Mouse (Mus musculus) intestine, postnatal 0 days (tissue): ENCODE measurements around the gene Mrps18c. TPM values are rescaled to one million over a fixed set of nuclear protein-coding genes. Genes with fewer than 3 reads are reported as not detected.

Experiments
- ATAC-seq: fragments of 200-750 bp; cut with Nextera tagmentation; 2 replicates; pipeline ENCODE4 v1.8.0; 2017; ENCODE audit warnings: mild to moderate bottlenecking, moderate TSS enrichment, moderate library complexity
- H3K27ac ChIP-seq: fragments of 300-500 bp; sonication (generic); 2 replicates; pipeline ENCODE4 v1.5.1; 2014; ENCODE audit warnings: mild to moderate bottlenecking, low read depth, low read length, moderate library complexity
- H3K27me3 ChIP-seq: fragments of 300-500 bp; sonication (generic); replicated peaks from 2 replicates; pipeline ENCODE4 v1.6.1; 2014; ENCODE audit warnings: low read length, mixed read lengths; ENCODE audit not compliant: control insufficient read depth, insufficient read depth
- H3K36me3 ChIP-seq: fragments of 300-500 bp; sonication (generic); 2 replicates; pipeline ENCODE4 v1.6.1; 2014; ENCODE audit warnings: mild to moderate bottlenecking, moderate library complexity; ENCODE audit not compliant: control insufficient read depth, insufficient read depth
- H3K4me1 ChIP-seq: fragments of 300-500 bp; sonication (generic); replicated peaks from 2 replicates; pipeline ENCODE4 v1.6.1; 2014; ENCODE audit warnings: antibody characterized with exemption, low read length, mixed read lengths; ENCODE audit not compliant: control insufficient read depth, insufficient read depth
- H3K4me2 ChIP-seq: fragments of 300-500 bp; sonication (generic); replicated peaks from 2 replicates; pipeline ENCODE4 v1.6.1; 2014; ENCODE audit warnings: low read depth, mild to moderate bottlenecking, moderate library complexity
- H3K4me3 ChIP-seq: fragments of 300-500 bp; sonication (generic); 2 replicates; pipeline ENCODE4 v1.5.1; 2014; ENCODE audit warnings: low read depth, low read length
- H3K9ac ChIP-seq: fragments of 300-500 bp; sonication (generic); 2 replicates; pipeline ENCODE4 v1.6.1; 2014; ENCODE audit warnings: mild to moderate bottlenecking, low read depth, low read length
- H3K9me3 ChIP-seq: fragments of 300-500 bp; sonication (generic); 2 replicates; pipeline ENCODE4 v1.6.1; 2016; ENCODE audit warnings: mixed run types; ENCODE audit not compliant: control insufficient read depth
- CTCF ChIP-seq: sonication (generic); IDR thresholded peaks from 2 replicates; pipeline ENCODE4 v1.5.1; 2016; ENCODE audit warnings: low read depth, mild to moderate bottlenecking, control low read depth, antibody characterized with exemption, moderate library complexity
- WGBS: fragments of 180-500 bp; shearing (Covaris S2); extraction: QIAGEN DNeasy Blood & Tissue Kit; methylation state at CpG from one replicate; pipeline ENCODE4 v1.1.7; 2014; 5-methylcytosine and 5-hydroxymethylcytosine counted together
- polyA plus RNA-seq: library from polyadenylated mRNA; unstranded; fragments of >200 nt; fragmentation: Nextera tagmentation; extraction: Ambion mirVana; gene quantifications from 2 replicates; pipeline ENCODE4 v1.2.1, GENCODE M21; 2015

Mrps18c gene
- polyA plus RNA-seq, 1 experiment from 2014 or later = 203 TPM

DNA sequence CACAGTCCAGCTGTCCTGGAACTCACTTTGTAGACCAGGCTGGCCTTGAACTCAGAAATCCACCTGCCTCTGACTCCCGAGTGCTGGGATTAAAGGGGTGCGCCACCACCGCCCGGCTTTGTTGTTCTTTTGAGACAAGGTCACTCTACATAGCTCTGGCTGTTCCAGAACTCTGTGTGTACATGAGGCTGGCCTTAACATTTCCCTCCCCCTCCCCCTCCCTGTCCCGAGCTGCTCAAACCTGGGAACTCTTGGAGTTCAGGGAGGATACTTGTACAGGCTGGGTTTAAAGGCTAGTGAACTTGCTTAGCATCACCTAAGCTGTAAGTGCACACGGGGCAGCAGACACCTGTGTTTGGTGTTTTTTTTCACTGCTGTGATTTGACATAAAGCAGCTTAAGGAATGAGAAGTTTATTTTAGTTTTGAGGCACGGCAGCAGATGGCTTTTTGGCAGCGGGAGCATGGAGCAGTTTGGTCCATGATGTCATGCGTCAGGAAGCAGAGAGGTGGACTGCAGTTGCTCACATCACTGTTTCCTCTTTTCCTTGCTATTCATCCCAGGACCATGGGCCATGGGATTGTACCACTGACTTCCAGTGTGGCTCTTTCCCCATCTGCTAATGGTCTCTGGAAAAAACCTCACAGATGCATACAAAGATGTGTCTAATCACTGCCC, 37.6 kb downstream of the Mrps18c start:
- no peak for ATAC-seq
- no peaks in the 10 kb centered on the region for H3K4me1 ChIP-seq
- no peak overlapping the region for H3K4me3 ChIP-seq
- H3K27ac ChIP-seq = no peak overlapping the region
- no peak for TF ChIP-seq CTCF
- H3K36me3 ChIP-seq = no peaks in the 10 kb centered on the region
- WGBS = 40% methylated on average over 9 of the region's 9 CpGs
- no peaks in the 10 kb centered on the region for H3K9me3 ChIP-seq
- H3K4me2 ChIP-seq = no peak overlapping the region
- H3K9ac ChIP-seq = no peak overlapping the region
- H3K27me3 ChIP-seq = no peaks in the 10 kb centered on the region

DNA sequence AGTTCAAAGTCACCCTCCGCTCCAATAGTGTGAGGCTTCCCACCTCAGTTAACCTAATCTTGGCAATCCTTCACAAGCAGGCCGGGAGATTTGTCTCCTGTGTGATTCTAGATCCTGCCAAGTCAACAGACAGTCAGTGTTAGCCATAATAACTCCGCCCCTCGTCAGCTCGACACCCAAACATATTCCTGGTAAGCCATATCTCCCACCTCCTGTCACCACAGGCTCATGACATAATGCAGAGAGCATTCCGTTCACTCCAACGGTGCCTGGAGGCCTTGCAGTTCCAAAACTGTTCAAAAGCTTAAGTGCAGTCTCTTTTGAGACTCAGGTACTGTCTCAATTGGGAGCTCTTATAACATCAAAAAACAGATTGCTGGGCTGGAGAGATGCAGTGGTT, 39.5 kb downstream of the Mrps18c start:
- Histone ChIP-seq H3K9ac (no peak overlapping the region), H3K9me3 (no peaks in the 10 kb centered on the region), H3K27me3 (no peaks in the 10 kb centered on the region), H3K27ac (no peak overlapping the region), H3K4me2 (no peak overlapping the region), H3K4me1 (no peaks in the 10 kb centered on the region), H3K36me3 (peaks cover 5% of the 10 kb centered on the region; the same call in 1 of the 2 replicates), H3K4me3 (no peak overlapping the region)
- no peak for ATAC-seq
- no peak for TF ChIP-seq CTCF
- 72% methylated on average over 7 of the region's 7 CpGs for WGBS

DNA sequence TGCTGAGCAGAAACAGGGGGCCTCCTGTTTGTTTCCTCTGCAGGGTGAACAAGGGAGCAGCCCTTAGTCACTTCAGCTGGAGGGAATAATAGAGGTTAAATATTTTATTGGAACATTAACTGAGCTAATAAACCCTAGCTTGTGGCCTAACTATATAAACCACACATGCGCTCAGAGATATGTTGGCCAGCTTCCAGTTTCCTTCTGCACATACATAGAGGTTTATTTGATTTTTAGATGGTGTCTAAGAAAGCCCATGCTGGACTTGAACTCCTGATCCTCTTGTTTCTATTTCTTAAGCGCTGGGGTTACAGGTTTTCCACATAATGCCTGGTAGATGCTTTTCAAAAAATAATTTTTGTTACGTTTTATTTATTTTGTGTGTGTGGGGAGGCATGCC, 46.1 kb downstream of the Mrps18c start:
- Histone ChIP-seq H3K36me3 (peaks cover 5% of the 10 kb centered on the region; the same call in 1 of the 2 replicates), H3K9me3 (no peaks in the 10 kb centered on the region), H3K4me3 (peak overlapping the region; percentile 70; the same call in 1 of the 2 replicates), H3K9ac (no peak overlapping the region), H3K27me3 (no peaks in the 10 kb centered on the region), H3K4me1 (no peaks in the 10 kb centered on the region), H3K4me2 (peak overlapping the region; percentile 92; the same call in 1 of the 2 replicates), H3K27ac (no peak overlapping the region)
- no peak for ATAC-seq
- no peak for TF ChIP-seq CTCF
- 51% methylated on average over 3 of the region's 3 CpGs for WGBS

DNA sequence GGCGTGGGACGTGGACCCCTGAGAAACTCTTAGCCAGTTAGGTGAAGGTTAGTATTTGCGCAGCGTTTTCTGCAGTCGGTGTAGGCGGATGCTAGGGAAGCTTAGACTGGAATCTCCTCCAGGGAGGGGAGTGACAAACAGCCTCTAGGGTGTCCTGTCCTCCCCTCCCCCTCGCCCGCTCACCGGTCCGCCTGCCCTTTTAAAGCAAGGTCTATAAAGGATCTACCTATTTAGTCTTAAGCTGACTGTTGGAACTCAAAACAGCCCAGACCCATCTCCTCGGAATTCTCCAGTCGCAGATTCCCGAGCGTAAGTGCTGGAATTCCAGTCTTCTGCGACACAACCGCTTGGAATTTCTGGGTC, 47.0 kb downstream of the Mrps18c start, which contains the start of gene Gpat3:
Gpat3 (plus strand) TSS at position 229 of the 363 bp plus-strand sequence.
- H3K27me3 ChIP-seq = no peaks in the 10 kb centered on the region
- H3K4me3 ChIP-seq = peak within 1 kb of the TSS; percentile 70
- peak within 1 kb of the TSS; percentile 78 for H3K9ac ChIP-seq
- H3K4me1 ChIP-seq = no peaks in the 10 kb centered on the region
- ATAC-seq = no peak
- peak within 1 kb of the TSS; percentile 92 for H3K4me2 ChIP-seq
- peak within 1 kb of the TSS; percentile 95 for H3K27ac ChIP-seq
- TF ChIP-seq CTCF = no peak
- WGBS = under 1% methylated on average over 16 of the region's 16 CpGs
- H3K36me3 ChIP-seq = peaks cover 5% of the 10 kb centered on the region; the same call in 1 of the 2 replicates
- H3K9me3 ChIP-seq = no peaks in the 10 kb centered on the region

DNA sequence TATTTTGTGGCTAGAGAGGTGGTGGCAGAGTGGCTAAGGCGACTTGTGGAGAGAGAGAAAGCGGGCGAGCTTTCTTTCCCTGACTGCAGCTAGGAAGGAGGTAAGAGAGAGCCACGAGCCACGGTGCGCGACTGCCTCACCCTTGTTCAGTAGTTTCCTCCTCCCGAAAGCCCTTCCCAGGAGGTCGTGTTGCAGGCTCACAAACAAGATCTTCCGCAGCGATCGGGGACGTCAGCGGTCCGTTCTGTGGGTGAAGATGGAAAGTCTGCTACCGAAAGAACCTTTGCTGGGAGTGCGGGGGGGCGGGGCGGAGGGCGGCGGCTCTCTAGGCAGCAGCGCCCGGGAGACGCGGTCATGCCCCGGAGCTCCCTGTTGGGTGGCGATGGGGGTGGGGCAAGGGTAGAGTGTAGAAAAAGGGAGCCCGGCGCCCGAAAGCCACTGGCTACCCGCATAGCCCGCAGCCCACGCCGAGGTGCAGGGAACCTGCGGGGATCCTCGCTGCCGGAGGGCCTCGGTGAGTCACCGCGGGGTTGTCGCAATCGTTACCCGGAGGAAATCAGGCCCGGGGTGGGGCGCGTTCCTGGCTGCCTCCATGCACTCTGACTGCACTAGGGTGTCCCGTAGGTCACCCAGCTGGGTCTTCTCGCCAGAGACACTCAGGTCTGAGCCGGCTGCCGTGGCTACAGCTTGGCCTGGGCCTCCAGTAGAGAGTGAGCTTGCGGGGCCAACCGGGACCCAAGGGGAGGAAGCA, 47.6 kb downstream of the Mrps18c start:
- Histone ChIP-seq H3K36me3 (peaks cover 5% of the 10 kb centered on the region; the same call in 1 of the 2 replicates), H3K4me3 (peak overlapping the region; percentile 70)

DNA sequence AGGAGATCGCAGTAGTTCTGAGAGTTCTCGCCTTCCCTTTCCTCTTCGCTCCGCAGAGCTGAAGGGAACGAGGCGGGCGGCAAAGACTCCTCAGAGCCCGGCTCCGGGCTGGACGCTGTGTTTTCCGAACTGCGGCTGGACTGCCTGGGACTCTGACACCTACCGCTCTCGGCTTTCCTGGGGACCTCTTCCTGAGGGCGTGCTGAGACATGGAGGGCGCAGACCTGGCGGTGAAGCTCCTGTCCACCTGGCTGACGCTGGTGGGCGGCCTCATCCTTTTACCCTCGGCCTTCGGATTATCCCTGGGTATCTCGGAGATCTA, 48.1 kb downstream of the Mrps18c start:
- Histone ChIP-seq H3K27ac (peak overlapping the region; percentile 95), H3K4me3 (peak overlapping the region; percentile 70), H3K9ac (peak overlapping the region; percentile 78), H3K9me3 (no peaks in the 10 kb centered on the region), H3K27me3 (no peaks in the 10 kb centered on the region), H3K4me2 (peak overlapping the region; percentile 92), H3K36me3 (peaks cover 5% of the 10 kb centered on the region; the same call in 1 of the 2 replicates), H3K4me1 (no peaks in the 10 kb centered on the region)
- ATAC-seq = no peak; the same call in none of the 2 replicates
- WGBS = under 1% methylated on average over 22 of the region's 22 CpGs
- no peak for TF ChIP-seq CTCF

More for the DNA sequence above, 47.6 kb downstream of the Mrps18c start:
- H3K9me3 ChIP-seq = no peaks in the 10 kb centered on the region
- WGBS = under 1% methylated on average over 52 of the region's 52 CpGs
- no peaks in the 10 kb centered on the region for H3K4me1 ChIP-seq
- no peak for TF ChIP-seq CTCF
- peak; percentile 85 for ATAC-seq
- H3K9ac ChIP-seq = peak overlapping the region; percentile 78
- H3K4me2 ChIP-seq = peak overlapping the region; percentile 92
- H3K27me3 ChIP-seq = no peaks in the 10 kb centered on the region
- H3K27ac ChIP-seq = peak overlapping the region; percentile 95
